21 mouse cellular contexts compared by ENCODE assay signal in the genomic region with DNA sequence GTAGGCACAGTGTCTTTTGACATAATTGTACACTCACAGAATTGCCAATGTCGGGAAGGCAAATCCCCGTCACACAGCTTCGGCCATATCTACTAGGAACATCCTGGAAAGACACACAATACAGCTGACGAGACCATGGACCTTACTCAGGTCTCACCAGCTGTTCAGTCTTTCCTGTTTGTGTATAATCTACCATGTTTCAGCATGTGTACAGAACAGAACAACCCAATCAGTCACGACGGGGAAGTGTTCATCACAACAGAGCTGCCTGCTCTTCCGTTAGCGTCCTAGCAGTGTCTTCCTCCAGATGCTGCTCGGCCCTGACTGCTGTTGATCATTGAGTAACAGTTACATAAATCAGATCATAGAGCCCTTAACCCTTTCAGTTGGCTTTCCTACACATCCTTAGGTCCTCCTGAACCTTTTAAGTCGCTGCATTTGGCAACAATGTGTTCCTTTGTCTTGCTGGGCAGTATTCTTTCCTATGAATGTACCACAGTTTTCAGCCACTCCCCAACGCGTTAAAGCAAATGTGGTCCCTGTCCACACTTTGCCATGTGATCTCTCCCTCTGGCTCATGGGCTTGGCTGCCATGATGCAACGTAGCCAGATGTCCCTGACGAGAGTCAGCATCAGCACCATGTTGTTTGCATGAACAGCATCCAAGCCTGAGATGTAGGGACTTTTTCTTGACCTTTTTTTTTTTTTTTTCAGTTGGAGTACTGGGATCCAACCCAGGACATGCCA. TPM values are rescaled to one million over a fixed set of nuclear protein-coding genes. Genes with fewer than 3 reads are reported as not detected.
DNase-seq lines count a peak whose midpoint lies in the region; ATAC-seq and TF ChIP-seq lines count a peak whose summit lies in the region.
"Had no signal": no experiment of that assay in that cellular context is flagged by ENCODE, and none has a peak within 500 bp of the region (broad histone marks: within the 10 kb centered on the region; RNA-seq: fewer than 3 reads in every experiment).

No protein-coding gene starts in this region.

- TF ChIP-seq EP300 in stomach, postnatal 0 days (optimal IDR thresholded peaks at IDR 0.05): no peak

- DNase-seq in intestine, embryonic 14.5 days (ENCODE audit: low spot score): peak; percentile 45
- no peak for DNase-seq in lung, postnatal 36 days
- DNase-seq in stomach, postnatal 0 days (ENCODE audit: low spot score): no peak
- no peak for DNase-seq in heart, postnatal 25 days (ENCODE audit: low spot score)
- DNase-seq: adrenal gland, postnatal 14 days; cerebellum, adult 18-20 months; cerebellum, adult 9-11 months; cerebellum, postnatal 36 days; gastrocnemius, postnatal 10 days; heart, postnatal 4 days had no signal

- no peaks in the 10 kb centered on the region for H3K27me3 ChIP-seq in intestine, embryonic 14.5 days (replicated peaks; ENCODE audit: control insufficient read depth, insufficient read depth, low read length)
- H3K27me3 ChIP-seq in intestine, embryonic 15.5 days (replicated peaks): no peaks in the 10 kb centered on the region
- no peaks in the 10 kb centered on the region for H3K27me3 ChIP-seq in lung, embryonic 16.5 days (ENCODE audit: control insufficient read depth, insufficient read depth, low read depth, low read length)
- H3K27me3 ChIP-seq in stomach, embryonic 16.5 days (ENCODE audit: control insufficient read depth, insufficient read depth, low read length): no peaks in the 10 kb centered on the region
- no peaks in the 10 kb centered on the region for H3K27me3 ChIP-seq in stomach, postnatal 0 days (ENCODE audit: control insufficient read depth, insufficient read depth, low read length)
- H3K27me3 ChIP-seq: embryonic facial prominence, embryonic 13.5 days; forebrain, embryonic 12.5 days; heart, embryonic 12.5 days; hindbrain, embryonic 12.5 days; Patski had no signal

- no peaks in the 10 kb centered on the region for H3K36me3 ChIP-seq in intestine, embryonic 14.5 days (ENCODE audit: control insufficient read depth, insufficient read depth, low read length)
- H3K36me3 ChIP-seq in intestine, embryonic 15.5 days: no peaks in the 10 kb centered on the region
- H3K36me3 ChIP-seq in lung, embryonic 16.5 days (ENCODE audit: control insufficient read depth, insufficient read depth, low read length): no peaks in the 10 kb centered on the region
- H3K36me3 ChIP-seq in stomach, embryonic 16.5 days (ENCODE audit: control insufficient read depth, insufficient read depth, low read length): no peaks in the 10 kb centered on the region
- H3K36me3 ChIP-seq in stomach, postnatal 0 days (ENCODE audit: control insufficient read depth, insufficient read depth, low read length): no peaks in the 10 kb centered on the region
- H3K36me3 ChIP-seq: embryonic facial prominence, embryonic 13.5 days; heart, embryonic 12.5 days had no signal

- no peak for TF ChIP-seq CTCF in stomach, postnatal 0 days (IDR thresholded peaks at IDR 0.05; ENCODE audit: low read depth)

- no peak overlapping the region for H3K4me3 ChIP-seq in intestine, embryonic 14.5 days (ENCODE audit: low read depth, low read length)
- H3K4me3 ChIP-seq in intestine, embryonic 15.5 days (replicated peaks): no peak overlapping the region
- no peak overlapping the region for H3K4me3 ChIP-seq in lung, embryonic 16.5 days (ENCODE audit: low read length)
- no peak overlapping the region for H3K4me3 ChIP-seq in stomach, embryonic 16.5 days (replicated peaks; ENCODE audit: low read length)
- H3K4me3 ChIP-seq in stomach, postnatal 0 days (ENCODE audit: low read depth, low read length): no peak overlapping the region
- H3K4me3 ChIP-seq: embryonic facial prominence, embryonic 13.5 days; forebrain, embryonic 12.5 days; heart, embryonic 12.5 days; hindbrain, embryonic 12.5 days had no signal

- H3K27ac ChIP-seq in intestine, embryonic 14.5 days (ENCODE audit: low read depth): no peak overlapping the region
- no peak overlapping the region for H3K27ac ChIP-seq in intestine, embryonic 15.5 days
- no peak overlapping the region for H3K27ac ChIP-seq in lung, embryonic 16.5 days (ENCODE audit: low read length)
- no peak overlapping the region for H3K27ac ChIP-seq in stomach, embryonic 16.5 days (ENCODE audit: low read length)
- no peak overlapping the region for H3K27ac ChIP-seq in stomach, postnatal 0 days (replicated peaks)
- H3K27ac ChIP-seq: embryonic facial prominence, embryonic 13.5 days; forebrain, embryonic 12.5 days; hindbrain, embryonic 12.5 days had no signal

- no peak for ATAC-seq in intestine, embryonic 14.5 days (replicated peaks; ENCODE audit: low FRiP score, low TSS enrichment, low read depth)
- no peak for ATAC-seq in intestine, embryonic 15.5 days
- ATAC-seq in lung, embryonic 16.5 days (ENCODE audit: low read depth): peak; percentile 79
- ATAC-seq in stomach, embryonic 16.5 days (ENCODE audit: insufficient read depth, low FRiP score): 0 out of 2 replicates have a peak, but pooled peaks have one; percentile 10
- ATAC-seq in stomach, postnatal 0 days (ENCODE audit: low FRiP score, low TSS enrichment): no peak
- ATAC-seq: activated CD4-positive, CD25-positive, alpha-beta regulatory T cell, adult 4 months; forebrain, embryonic 16.5 days; Patski had no signal

- 64% methylated on average over 14 of the region's 14 CpGs for WGBS in intestine, embryonic 14.5 days
- WGBS in intestine, embryonic 15.5 days: 60% methylated on average over 14 of the region's 14 CpGs
- WGBS in lung, embryonic 16.5 days: 55% methylated on average over 14 of the region's 14 CpGs
- WGBS in stomach, embryonic 16.5 days: 63% methylated on average over 14 of the region's 14 CpGs
- 62% methylated on average over 14 of the region's 14 CpGs for WGBS in stomach, postnatal 0 days

- no peak overlapping the region for H3K4me2 ChIP-seq in intestine, embryonic 14.5 days (ENCODE audit: low read length)
- no peak overlapping the region for H3K4me2 ChIP-seq in intestine, embryonic 15.5 days (replicated peaks)
- H3K4me2 ChIP-seq in lung, embryonic 16.5 days (ENCODE audit: low read depth, low read length): no peak overlapping the region
- no peak overlapping the region for H3K4me2 ChIP-seq in stomach, embryonic 16.5 days (ENCODE audit: low read depth, low read length)
- no peak overlapping the region for H3K4me2 ChIP-seq in stomach, postnatal 0 days (replicated peaks; ENCODE audit: low read depth)
- H3K4me2 ChIP-seq: embryonic facial prominence, embryonic 13.5 days; forebrain, embryonic 12.5 days; heart, embryonic 12.5 days; hindbrain, embryonic 12.5 days had no signal

- H3K9ac ChIP-seq in intestine, embryonic 14.5 days (ENCODE audit: low read length): no peak overlapping the region
- H3K9ac ChIP-seq in intestine, embryonic 15.5 days: no peak overlapping the region
- H3K9ac ChIP-seq in lung, embryonic 16.5 days (ENCODE audit: low read length): no peak overlapping the region
- no peak overlapping the region for H3K9ac ChIP-seq in stomach, embryonic 16.5 days (ENCODE audit: low read length)
- no peak overlapping the region for H3K9ac ChIP-seq in stomach, postnatal 0 days (ENCODE audit: low read length)
- H3K9ac ChIP-seq: embryonic facial prominence, embryonic 13.5 days; forebrain, embryonic 12.5 days; heart, embryonic 12.5 days; hindbrain, embryonic 12.5 days had no signal

- no peaks in the 10 kb centered on the region for H3K4me1 ChIP-seq in intestine, embryonic 14.5 days (replicated peaks; ENCODE audit: control insufficient read depth, insufficient read depth, low read length)
- H3K4me1 ChIP-seq in intestine, embryonic 15.5 days (replicated peaks): no peaks in the 10 kb centered on the region
- no peaks in the 10 kb centered on the region for H3K4me1 ChIP-seq in lung, embryonic 16.5 days (replicated peaks; ENCODE audit: control insufficient read depth, insufficient read depth, low read length)
- H3K4me1 ChIP-seq in stomach, embryonic 16.5 days (ENCODE audit: control insufficient read depth, insufficient read depth, low read length): no peaks in the 10 kb centered on the region
- H3K4me1 ChIP-seq in stomach, postnatal 0 days (replicated peaks; ENCODE audit: control insufficient read depth, insufficient read depth): no peaks in the 10 kb centered on the region
- H3K4me1 ChIP-seq: forebrain, embryonic 12.5 days; hindbrain, embryonic 12.5 days had no signal

- no peaks in the 10 kb centered on the region for H3K9me3 ChIP-seq in intestine, embryonic 14.5 days (ENCODE audit: control insufficient read depth, low read length)
- no peaks in the 10 kb centered on the region for H3K9me3 ChIP-seq in intestine, embryonic 15.5 days
- H3K9me3 ChIP-seq in lung, embryonic 16.5 days (ENCODE audit: control insufficient read depth, low read length): no peaks in the 10 kb centered on the region
- no peaks in the 10 kb centered on the region for H3K9me3 ChIP-seq in stomach, embryonic 16.5 days (replicated peaks; ENCODE audit: control insufficient read depth, low read length)
- no peaks in the 10 kb centered on the region for H3K9me3 ChIP-seq in stomach, postnatal 0 days (ENCODE audit: control insufficient read depth, low read length)
- H3K9me3 ChIP-seq: embryonic facial prominence, embryonic 13.5 days; forebrain, embryonic 12.5 days; heart, embryonic 12.5 days; hindbrain, embryonic 12.5 days had no signal

- intact Hi-C loops in heart, postnatal 25 days (cut with DNase I): no loop called here

RNA-seq across cellular contexts. Expression of gene Cybrd1, which starts 12.1 kb away (rescaled TPM):
- polyA plus RNA-seq in intestine, embryonic 14.5 days (2014; fragmentation: Nextera tagmentation; extraction: Ambion mirVana): 4.9 and 5.1 TPM in 2 replicates
- polyA plus RNA-seq in intestine, embryonic 15.5 days (2015; fragmentation: Nextera tagmentation; extraction: Ambion mirVana): 6.6 and 6.8 TPM in 2 replicates
- polyA plus RNA-seq in lung, embryonic 16.5 days (2015; fragmentation: Nextera tagmentation; extraction: Ambion mirVana): 4.6 and 5.1 TPM in 2 replicates
- 10.6 and 12.3 TPM in 2 replicates for polyA plus RNA-seq in stomach, embryonic 16.5 days (2015; fragmentation: Nextera tagmentation; extraction: Ambion mirVana)
- 10.2 and 13.0 TPM in 2 replicates for polyA plus RNA-seq in stomach, postnatal 0 days (2015; fragmentation: Nextera tagmentation; extraction: Ambion mirVana)
- 1 to 10 TPM; 1.5 to 1.9 TPM for total RNA-seq in heart, postnatal 25 days (2021)
- polyA plus RNA-seq: C2C12 had no signal

RNA-seq across cellular contexts. Expression of gene Mettl8, which starts 50.3 kb away (rescaled TPM):
- polyA plus RNA-seq in intestine, embryonic 14.5 days (2014; fragmentation: Nextera tagmentation; extraction: Ambion mirVana): 14.9 and 19.2 TPM in 2 replicates
- polyA plus RNA-seq in intestine, embryonic 15.5 days (2015; fragmentation: Nextera tagmentation; extraction: Ambion mirVana): 12.5 and 15.1 TPM in 2 replicates
- 15.4 and 16.0 TPM in 2 replicates for polyA plus RNA-seq in lung, embryonic 16.5 days (2015; fragmentation: Nextera tagmentation; extraction: Ambion mirVana)
- polyA plus RNA-seq in stomach, embryonic 16.5 days (2015; fragmentation: Nextera tagmentation; extraction: Ambion mirVana): 17.1 and 17.6 TPM in 2 replicates
- 7.7 and 9.2 TPM in 2 replicates for polyA plus RNA-seq in stomach, postnatal 0 days (2015; fragmentation: Nextera tagmentation; extraction: Ambion mirVana)
- 1 to 10 TPM; 4.2 to 5.3 TPM for total RNA-seq in heart, postnatal 25 days (2021)

RNA-seq across cellular contexts. Expression of gene Dcaf17, which starts 50.5 kb away (rescaled TPM):
- polyA plus RNA-seq in intestine, embryonic 14.5 days (2014; fragmentation: Nextera tagmentation; extraction: Ambion mirVana): 37.5 and 39.2 TPM in 2 replicates
- polyA plus RNA-seq in intestine, embryonic 15.5 days (2015; fragmentation: Nextera tagmentation; extraction: Ambion mirVana): 38.3 and 43.0 TPM in 2 replicates
- polyA plus RNA-seq in lung, embryonic 16.5 days (2015; fragmentation: Nextera tagmentation; extraction: Ambion mirVana): 37.3 and 38.6 TPM in 2 replicates
- polyA plus RNA-seq in stomach, embryonic 16.5 days (2015; fragmentation: Nextera tagmentation; extraction: Ambion mirVana): 41.4 and 43.1 TPM in 2 replicates
- 26.6 and 28.7 TPM in 2 replicates for polyA plus RNA-seq in stomach, postnatal 0 days (2015; fragmentation: Nextera tagmentation; extraction: Ambion mirVana)
- total RNA-seq in heart, postnatal 25 days (2021): 1 to 10 TPM; 4.9 to 5.2 TPM

Comparison
In these comparisons a context has a peak if more than half of its experiments do, and no peak if none do; other contexts are left out.
1. ATAC-seq: peak in lung, embryonic 16.5 days (single experiment) and stomach, embryonic 16.5 days (single experiment); none in intestine, embryonic 14.5 days (single experiment), intestine, embryonic 15.5 days (single experiment) and stomach, postnatal 0 days (single experiment).